8 mouse cellular contexts compared by ENCODE assay signal in genomic region chr5:135868653-135869052, GRCm38 (mm10). TPM values are rescaled to one million over a fixed set of nuclear protein-coding genes. Genes with fewer than 3 reads are reported as not detected.
DNase-seq lines count a peak whose midpoint lies in the region; ATAC-seq lines count a peak whose summit lies in the region.

No protein-coding gene starts in this region.

- H3K27me3 ChIP-seq in heart, embryonic 16.5 days (ENCODE audit: control insufficient read depth, insufficient read depth, low read length) = peaks cover 60% of the 10 kb centered on the region
- H3K27me3 ChIP-seq in embryonic facial prominence, embryonic 10.5 days (replicated peaks; ENCODE audit: low read depth, poor library complexity, severe bottlenecking) = peaks cover 98% of the 10 kb centered on the region
- H3K27me3 ChIP-seq in hindbrain, embryonic 14.5 days (ENCODE audit: control insufficient read depth, insufficient read depth, low read length) = peaks cover 4% of the 10 kb centered on the region; the same call in 1 of the 2 replicates
- peaks cover 2% of the 10 kb centered on the region; the same call in 1 of the 2 replicates for H3K27me3 ChIP-seq in midbrain, embryonic 15.5 days (replicated peaks)

- H3K27ac ChIP-seq in heart, embryonic 16.5 days (ENCODE audit: low read length) = no peak overlapping the region
- H3K27ac ChIP-seq in embryonic facial prominence, embryonic 10.5 days (replicated peaks) = no peak overlapping the region
- no peak overlapping the region for H3K27ac ChIP-seq in hindbrain, embryonic 14.5 days
- peak overlapping the region; percentile 9; the same call in 1 of the 2 replicates for H3K27ac ChIP-seq in midbrain, embryonic 15.5 days

- WGBS in heart, embryonic 16.5 days = 3% methylated on average over 23 of the region's 27 CpGs
- WGBS in embryonic facial prominence, embryonic 10.5 days = 2% methylated on average over 27 of the region's 27 CpGs
- WGBS in hindbrain, embryonic 14.5 days = under 1% methylated on average over 27 of the region's 27 CpGs
- 3% methylated on average over 27 of the region's 27 CpGs for WGBS in midbrain, embryonic 15.5 days

- peak overlapping the region; percentile 54; the same call in 1 of the 2 replicates for H3K9ac ChIP-seq in heart, embryonic 16.5 days (ENCODE audit: low read length)
- peak overlapping the region; percentile 76 for H3K9ac ChIP-seq in hindbrain, embryonic 14.5 days
- peak overlapping the region; percentile 36 for H3K9ac ChIP-seq in midbrain, embryonic 15.5 days

- H3K36me3 ChIP-seq in heart, embryonic 16.5 days (ENCODE audit: control insufficient read depth, insufficient read depth) = no peaks in the 10 kb centered on the region
- H3K36me3 ChIP-seq in embryonic facial prominence, embryonic 10.5 days (replicated peaks) = no peaks in the 10 kb centered on the region
- H3K36me3 ChIP-seq in hindbrain, embryonic 14.5 days (replicated peaks; ENCODE audit: control insufficient read depth, insufficient read depth) = peaks cover 19% of the 10 kb centered on the region
- no peaks in the 10 kb centered on the region for H3K36me3 ChIP-seq in midbrain, embryonic 15.5 days (replicated peaks)

- H3K4me1 ChIP-seq in heart, embryonic 16.5 days (ENCODE audit: control insufficient read depth, insufficient read depth, low read length) = peaks cover 6% of the 10 kb centered on the region
- peaks cover 27% of the 10 kb centered on the region for H3K4me1 ChIP-seq in embryonic facial prominence, embryonic 10.5 days
- peaks cover 14% of the 10 kb centered on the region for H3K4me1 ChIP-seq in hindbrain, embryonic 14.5 days (replicated peaks; ENCODE audit: control insufficient read depth, insufficient read depth, low read length)
- peaks cover 19% of the 10 kb centered on the region for H3K4me1 ChIP-seq in midbrain, embryonic 15.5 days

- DNase-seq in heart, adult 8-10 months (ENCODE audit: low spot score) = no peak
- no peak for DNase-seq in embryonic facial prominence, embryonic 10.5 days (ENCODE audit: low spot score)
- DNase-seq in hindbrain, embryonic 14.5 days (ENCODE audit: low spot score) = no peak
- DNase-seq in thymus, adult 18-20 months = no peak
- DNase-seq in gastrocnemius, postnatal 4 days (ENCODE audit: low spot score in 2 of 2) = no peak
- DNase-seq in lung, adult 18-20 months = no peak

- peak overlapping the region; percentile 74 for H3K4me2 ChIP-seq in heart, embryonic 16.5 days (ENCODE audit: low read depth, low read length)
- peak overlapping the region; percentile 69 for H3K4me2 ChIP-seq in hindbrain, embryonic 14.5 days (replicated peaks)
- peak overlapping the region; percentile 66 for H3K4me2 ChIP-seq in midbrain, embryonic 15.5 days

- H3K9me3 ChIP-seq in heart, embryonic 16.5 days (replicated peaks; ENCODE audit: control insufficient read depth, low read length) = no peaks in the 10 kb centered on the region
- no peaks in the 10 kb centered on the region for H3K9me3 ChIP-seq in embryonic facial prominence, embryonic 10.5 days
- no peaks in the 10 kb centered on the region for H3K9me3 ChIP-seq in hindbrain, embryonic 14.5 days (ENCODE audit: control insufficient read depth, low read length)
- no peaks in the 10 kb centered on the region for H3K9me3 ChIP-seq in midbrain, embryonic 15.5 days

- ATAC-seq in heart, embryonic 16.5 days (replicated peaks; ENCODE audit: extremely low read depth, insufficient read depth, low FRiP score) = no peak
- 0 out of 2 replicates have a peak, but pooled peaks have one; percentile 7 for ATAC-seq in hindbrain, embryonic 14.5 days (ENCODE audit: low FRiP score)
- peak; percentile 50; the same call in 1 of the 2 replicates for ATAC-seq in midbrain, embryonic 15.5 days (replicated peaks)

- peak overlapping the region; percentile 50 for H3K4me3 ChIP-seq in heart, embryonic 16.5 days (ENCODE audit: low read length)
- H3K4me3 ChIP-seq in embryonic facial prominence, embryonic 10.5 days = peak overlapping the region; percentile 61
- peak overlapping the region; percentile 41 for H3K4me3 ChIP-seq in hindbrain, embryonic 14.5 days (replicated peaks; ENCODE audit: low read length)
- H3K4me3 ChIP-seq in midbrain, embryonic 15.5 days = peak overlapping the region; percentile 41

RNA-seq across cellular contexts. Expression of gene Hspb1, which starts 19.1 kb away (rescaled TPM):
- 794 and 965 TPM in 2 replicates for polyA plus RNA-seq in heart, embryonic 16.5 days (2015; fragmentation: Nextera tagmentation; extraction: Ambion mirVana)
- 100 to 1,000 TPM; 312 to 583 (median 421) TPM for total RNA-seq in heart, adult 8-10 months (2022)
- 24.0 and 24.4 TPM in 2 replicates for polyA plus RNA-seq in embryonic facial prominence, embryonic 10.5 days (2016; fragmentation: Nextera tagmentation; extraction: Ambion mirVana)
- polyA plus RNA-seq in hindbrain, embryonic 14.5 days (2014; fragmentation: Nextera tagmentation; extraction: Ambion mirVana) = 10.3 and 10.6 TPM in 2 replicates
- polyA plus RNA-seq in midbrain, embryonic 15.5 days (2015; fragmentation: Nextera tagmentation; extraction: Ambion mirVana) = 13.4 and 13.9 TPM in 2 replicates
- total RNA-seq in gastrocnemius, postnatal 4 days (2021) = 100 to 1,000 TPM; 499 to 513 TPM

Comparison
In these comparisons a context has a peak if more than half of its experiments do, and no peak if none do; other contexts are left out.
1. RNA of gene Hspb1, which starts 19.1 kb away (polyA plus RNA-seq): 794 to 965 TPM in heart, embryonic 16.5 days; 24.0 to 24.4 TPM in embryonic facial prominence, embryonic 10.5 days, 13.4 to 13.9 TPM in midbrain, embryonic 15.5 days and 10.3 to 10.6 TPM in hindbrain, embryonic 14.5 days; every median in the first group is over 10 times any median in the second.
2. Peak in every context shown above with its lines, with median percentiles within 50 percentile points of each other: H3K4me2 ChIP-seq, H3K4me3 ChIP-seq and H3K9ac ChIP-seq.